Mouse (Mus musculus): ENCODE measurements around the gene Gm884. TPM values are rescaled to one million over a fixed set of nuclear protein-coding genes. Genes with fewer than 3 reads are reported as not detected.

Gm884 gene
- polyA plus RNA-seq, 1 experiment: not detected

DNA sequence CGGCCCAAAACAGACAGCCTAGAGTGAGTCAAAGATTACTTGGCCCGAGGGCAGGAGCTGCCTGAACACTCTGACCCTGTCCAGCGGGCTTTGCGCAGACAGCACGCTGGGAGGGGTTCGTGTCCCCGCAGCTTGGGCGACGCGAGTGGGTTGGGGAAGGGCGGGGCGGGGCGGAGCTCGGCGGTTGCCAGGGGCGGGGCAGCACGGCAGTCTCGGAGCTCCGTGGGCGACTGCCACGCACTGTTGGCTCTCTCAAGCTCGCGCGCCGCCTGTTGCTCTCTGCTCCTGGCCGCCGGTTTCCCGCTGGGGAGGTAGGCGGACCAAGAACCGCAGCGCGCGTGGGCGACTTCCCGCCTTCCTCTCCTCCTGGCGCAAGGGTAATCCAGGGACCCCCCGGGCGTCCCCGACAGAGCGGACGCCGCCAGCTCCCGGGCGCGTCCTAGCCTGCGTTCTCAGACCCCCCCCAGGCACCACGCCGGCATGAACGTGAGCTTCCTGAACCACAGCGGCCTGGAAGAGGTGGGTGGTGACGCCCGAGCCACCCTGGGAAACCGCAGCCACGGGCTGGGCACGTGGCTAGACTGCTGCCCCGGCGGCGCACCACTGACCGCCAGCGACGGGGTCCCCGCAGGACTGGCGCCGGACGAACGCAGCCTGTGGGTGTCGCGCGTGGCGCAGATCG lies 28.5 kb upstream of the Gm884 start, which contains the start of gene Rprml:
Rprml (plus strand) TSS at position 270 of the 682 bp plus-strand sequence.
- Histone ChIP-seq H3ac (ENCODE audit: control insufficient read depth, insufficient read length, low read depth) (no peak within 1 kb of the TSS), H3K4me3 (ENCODE audit: insufficient read depth, poor library complexity, severe bottlenecking) (no peak within 1 kb of the TSS), H3K79me2 (ENCODE audit: control insufficient read depth, insufficient read depth) (no peaks in the 10 kb centered on the region), H3K79me3 (ENCODE audit: low read depth) (no peaks in the 10 kb centered on the region), H3K27me3 (ENCODE audit: control insufficient read depth, insufficient read depth, insufficient read length) (peaks cover 78% of the 10 kb centered on the region), H3K36me3 (ENCODE audit: control insufficient read depth, insufficient read depth) (no peaks in the 10 kb centered on the region)
- no peak for TF ChIP-seq USF1 (IDR thresholded peaks at IDR 0.05; ENCODE audit: low read depth)
- no peak for TF ChIP-seq CEBPB (IDR thresholded peaks at IDR 0.05; ENCODE audit: low read depth)
- no peak for TF ChIP-seq MAX (IDR thresholded peaks at IDR 0.05)
- TF ChIP-seq MYOG (IDR thresholded peaks at IDR 0.05; ENCODE audit: control insufficient read depth, extremely low read depth, insufficient read length): no peak
- no peak for TF ChIP-seq CTCF (IDR thresholded peaks at IDR 0.05; ENCODE audit: control insufficient read depth, insufficient read depth, insufficient read length)
- no peak for TF ChIP-seq FOSL1 (IDR thresholded peaks at IDR 0.05; ENCODE audit: insufficient read depth, low read length, poor library complexity, severe bottlenecking)
- no peak for TF ChIP-seq MYOD1 (IDR thresholded peaks at IDR 0.05; ENCODE audit: control insufficient read depth, insufficient read length, low read depth)

GRCm38 (mm10) chr11:103648656-103649055 lies 27.7 kb upstream of the Gm884 start:
- H3K4me3 ChIP-seq (ENCODE audit: insufficient read depth, poor library complexity, severe bottlenecking): no peak overlapping the region

GRCm38 (mm10) chr11:103647921-103648620 lies 27.1 kb upstream of the Gm884 start:
- no peak overlapping the region for H3ac ChIP-seq (ENCODE audit: control insufficient read depth, insufficient read length, low read depth)
- TF ChIP-seq USF1 (IDR thresholded peaks at IDR 0.05; ENCODE audit: low read depth): no peak
- TF ChIP-seq MYOD1 (IDR thresholded peaks at IDR 0.05; ENCODE audit: control insufficient read depth, insufficient read length, low read depth): no peak
- H3K27me3 ChIP-seq (ENCODE audit: control insufficient read depth, insufficient read depth, insufficient read length): peaks cover 65% of the 10 kb centered on the region

More at GRCm38 (mm10) chr11:103648656-103649055, 27.7 kb upstream of the Gm884 start:
- no peak overlapping the region for H3ac ChIP-seq (ENCODE audit: control insufficient read depth, insufficient read length, low read depth)
- TF ChIP-seq FOSL1 (IDR thresholded peaks at IDR 0.05; ENCODE audit: insufficient read depth, low read length, poor library complexity, severe bottlenecking) (no peak), USF1 (IDR thresholded peaks at IDR 0.05; ENCODE audit: low read depth) (no peak), CTCF (IDR thresholded peaks at IDR 0.05; ENCODE audit: control insufficient read depth, insufficient read depth, insufficient read length) (no peak), MYOD1 (IDR thresholded peaks at IDR 0.05; ENCODE audit: control insufficient read depth, insufficient read length, low read depth) (no peak), MAX (IDR thresholded peaks at IDR 0.05) (no peak), MYOG (IDR thresholded peaks at IDR 0.05; ENCODE audit: control insufficient read depth, extremely low read depth, insufficient read length) (no peak), CEBPB (IDR thresholded peaks at IDR 0.05; ENCODE audit: low read depth) (no peak)
- peaks cover 71% of the 10 kb centered on the region for H3K27me3 ChIP-seq (ENCODE audit: control insufficient read depth, insufficient read depth, insufficient read length)
- H3K36me3 ChIP-seq (ENCODE audit: control insufficient read depth, insufficient read depth): no peaks in the 10 kb centered on the region
- H3K79me3 ChIP-seq (ENCODE audit: low read depth): no peaks in the 10 kb centered on the region
- no peaks in the 10 kb centered on the region for H3K79me2 ChIP-seq (ENCODE audit: control insufficient read depth, insufficient read depth)

DNA sequence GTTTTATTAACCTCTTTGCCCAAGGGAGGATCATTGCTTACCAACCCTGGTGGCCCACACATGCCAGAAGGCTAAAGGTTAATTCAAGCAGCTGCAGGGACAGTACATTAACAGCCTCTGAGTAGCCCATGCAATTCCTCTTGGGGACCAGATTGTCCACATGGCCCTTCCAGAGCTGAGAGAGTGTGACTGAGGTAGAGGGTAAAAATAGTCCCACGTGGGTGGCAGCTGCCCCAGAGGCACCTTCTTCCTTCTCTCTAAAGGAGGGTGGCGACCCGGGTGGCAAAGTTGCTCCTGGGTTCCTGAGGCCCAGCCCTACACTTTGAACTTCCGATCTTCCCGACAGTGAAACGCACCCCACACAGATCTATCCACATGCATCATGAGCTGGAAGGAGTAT lies 25.4 kb upstream of the Gm884 start:
- H3K27me3 ChIP-seq (ENCODE audit: control insufficient read depth, insufficient read depth, insufficient read length): peaks cover 52% of the 10 kb centered on the region
- no peaks in the 10 kb centered on the region for H3K79me2 ChIP-seq (ENCODE audit: control insufficient read depth, insufficient read depth)
- no peak for TF ChIP-seq USF1 (IDR thresholded peaks at IDR 0.05; ENCODE audit: low read depth)
- no peak for TF ChIP-seq CTCF (IDR thresholded peaks at IDR 0.05; ENCODE audit: control insufficient read depth, insufficient read depth, insufficient read length)
- TF ChIP-seq MYOD1 (IDR thresholded peaks at IDR 0.05; ENCODE audit: control insufficient read depth, insufficient read length, low read depth): no peak
- no peak for TF ChIP-seq MYOG (IDR thresholded peaks at IDR 0.05; ENCODE audit: control insufficient read depth, extremely low read depth, insufficient read length)
- no peak for TF ChIP-seq MAX (IDR thresholded peaks at IDR 0.05)
- TF ChIP-seq FOSL1 (IDR thresholded peaks at IDR 0.05; ENCODE audit: insufficient read depth, low read length, poor library complexity, severe bottlenecking): no peak
- TF ChIP-seq CEBPB (IDR thresholded peaks at IDR 0.05; ENCODE audit: low read depth): no peak
- H3K4me3 ChIP-seq (ENCODE audit: insufficient read depth, poor library complexity, severe bottlenecking): no peak overlapping the region
- H3K79me3 ChIP-seq (ENCODE audit: low read depth): no peaks in the 10 kb centered on the region
- H3K36me3 ChIP-seq (ENCODE audit: control insufficient read depth, insufficient read depth): no peaks in the 10 kb centered on the region
- no peak overlapping the region for H3ac ChIP-seq (ENCODE audit: control insufficient read depth, insufficient read length, low read depth)

More at GRCm38 (mm10) chr11:103647921-103648620, 27.1 kb upstream of the Gm884 start:
- H3K79me3 ChIP-seq (ENCODE audit: low read depth): no peaks in the 10 kb centered on the region
- no peaks in the 10 kb centered on the region for H3K36me3 ChIP-seq (ENCODE audit: control insufficient read depth, insufficient read depth)
- H3K79me2 ChIP-seq (ENCODE audit: control insufficient read depth, insufficient read depth): no peaks in the 10 kb centered on the region
- no peak overlapping the region for H3K4me3 ChIP-seq (ENCODE audit: insufficient read depth, poor library complexity, severe bottlenecking)

- TF ChIP-seq MAX (IDR thresholded peaks at IDR 0.05) (no peak), MYOD1 (IDR thresholded peaks at IDR 0.05; ENCODE audit: control insufficient read depth, insufficient read length, low read depth) (no peak), MYOG (IDR thresholded peaks at IDR 0.05; ENCODE audit: control insufficient read depth, extremely low read depth, insufficient read length) (no peak), FOSL1 (IDR thresholded peaks at IDR 0.05; ENCODE audit: insufficient read depth, low read length, poor library complexity, severe bottlenecking) (no peak), CEBPB (IDR thresholded peaks at IDR 0.05; ENCODE audit: low read depth) (no peak), CTCF (IDR thresholded peaks at IDR 0.05; ENCODE audit: control insufficient read depth, insufficient read depth, insufficient read length) (no peak), USF1 (IDR thresholded peaks at IDR 0.05; ENCODE audit: low read depth) (no peak)
- Histone ChIP-seq H3K79me2 (ENCODE audit: control insufficient read depth, insufficient read depth) (no peaks in the 10 kb centered on the region), H3K4me3 (ENCODE audit: insufficient read depth, poor library complexity, severe bottlenecking) (no peak overlapping the region), H3K36me3 (ENCODE audit: control insufficient read depth, insufficient read depth) (no peaks in the 10 kb centered on the region), H3K79me3 (ENCODE audit: low read depth) (no peaks in the 10 kb centered on the region), H3K27me3 (ENCODE audit: control insufficient read depth, insufficient read depth, insufficient read length) (peaks cover 52% of the 10 kb centered on the region), H3ac (ENCODE audit: control insufficient read depth, insufficient read length, low read depth) (no peak overlapping the region)
Measured at GRCm38 (mm10) chr11:103645731-103646130, 24.8 kb upstream of the Gm884 start.
